Mouse (Mus musculus) hindbrain, embryonic 12.5 days (tissue): ENCODE results near the gene Speer4e. TPM values are rescaled to one million over a fixed set of nuclear protein-coding genes. Genes with fewer than 3 reads are reported as not detected.
A peak's percentile ranks its signal among the peaks of the same experiment; 100 is the strongest.
"Not testable (repeated sequence)": the region's sequence is repeated elsewhere in the genome, so short reads cannot be mapped to it uniquely, and the experiment has no call there.

Experiments
- ATAC-seq: fragments of 200-750 bp; cut with Nextera tagmentation; 2 replicates; pipeline ENCODE4 v1.8.0; 2017; ENCODE audit warnings: moderate TSS enrichment; ENCODE audit not compliant: low FRiP score
- H3K27ac ChIP-seq: fragments of 300-500 bp; sonication (generic); 2 replicates; pipeline ENCODE4 v1.5.1; 2016; ENCODE audit warnings: mild to moderate bottlenecking
- H3K27me3 ChIP-seq: fragments of 300-500 bp; sonication (generic); 2 replicates; pipeline ENCODE4 v1.6.1; 2016; ENCODE audit warnings: mild to moderate bottlenecking
- H3K36me3 ChIP-seq: fragments of 300-500 bp; sonication (generic); 2 replicates; pipeline ENCODE4 v1.6.1; 2016; ENCODE audit warnings: mild to moderate bottlenecking
- H3K4me1 ChIP-seq: fragments of 300-500 bp; sonication (generic); 2 replicates; pipeline ENCODE4 v1.6.1; 2016
- H3K4me2 ChIP-seq: fragments of 300-500 bp; sonication (generic); replicated peaks from 2 replicates; pipeline ENCODE4 v1.6.1; 2016; ENCODE audit warnings: mild to moderate bottlenecking
- H3K4me3 ChIP-seq: fragments of 300-500 bp; sonication (generic); 2 replicates; pipeline ENCODE4 v1.5.1; 2016; ENCODE audit warnings: mild to moderate bottlenecking
- H3K9ac ChIP-seq: fragments of 300-500 bp; sonication (generic); 2 replicates; pipeline ENCODE4 v1.6.1; 2016; ENCODE audit warnings: mild to moderate bottlenecking, moderate library complexity
- H3K9me3 ChIP-seq: fragments of 300-500 bp; sonication (generic); replicated peaks from 2 replicates; pipeline ENCODE4 v1.6.1; 2016; ENCODE audit warnings: mild to moderate bottlenecking
- WGBS: fragments of 180-500 bp; shearing (Covaris S2); methylation state at CpG from one replicate; pipeline ENCODE4 v1.1.7; 2016; 5-methylcytosine and 5-hydroxymethylcytosine counted together
- polyA plus RNA-seq: library from polyadenylated mRNA; unstranded; fragments of >200 nt; fragmentation: Nextera tagmentation; extraction: Ambion mirVana; gene quantifications from 2 replicates; pipeline ENCODE4 v1.2.1, GENCODE M21; 2016

Speer4e gene
- polyA plus RNA-seq = not detected in 2 replicates

DNA sequence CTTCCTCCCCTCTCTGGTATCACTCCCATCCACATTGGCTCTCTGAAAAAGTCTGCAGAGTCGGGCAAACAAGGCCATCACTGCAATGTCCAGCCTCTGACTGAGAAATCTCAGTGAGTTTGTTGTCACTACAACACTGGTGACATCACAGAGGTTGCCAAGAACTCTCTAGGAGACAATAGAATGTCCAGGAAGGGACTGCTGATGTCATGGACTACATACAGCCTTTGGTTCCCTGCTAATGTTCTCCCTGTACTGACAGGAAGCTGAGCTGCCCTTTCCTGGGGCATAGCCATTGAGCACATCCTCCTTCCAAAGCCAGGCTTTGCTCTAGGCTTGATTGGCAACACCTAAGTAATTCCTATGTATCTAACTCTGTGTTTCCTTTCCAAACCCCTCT lies at the start of gene Speer4e:
Gene Speer4e (minus strand): TSS at position 101 of the 400 bp plus-strand sequence.
- H3K4me2 ChIP-seq, H3K4me3 ChIP-seq, H3K9ac ChIP-seq, ATAC-seq, H3K36me3 ChIP-seq, H3K4me1 ChIP-seq, H3K27ac ChIP-seq, H3K27me3 ChIP-seq: not testable (repeated sequence)
- 38% methylated on average over 1 of the region's 1 CpGs for WGBS
- peaks cover 11% of the 10 kb centered on the region for H3K9me3 ChIP-seq

- peaks cover 24% of the 10 kb centered on the region for H3K9me3 ChIP-seq
- not testable (repeated sequence) for H3K36me3 ChIP-seq, H3K4me3 ChIP-seq, H3K4me1 ChIP-seq, H3K4me2 ChIP-seq, H3K9ac ChIP-seq, H3K27me3 ChIP-seq, H3K27ac ChIP-seq
- WGBS = 46% methylated on average over 6 of the region's 6 CpGs
- ATAC-seq = peak; percentile 81
These were observed 48.6 kb upstream of the Speer4e start for GRCm38 (mm10) chr5:14986649-14987387.

GRCm38 (mm10) chr5:14978835-14979234 lies 40.6 kb upstream of the Speer4e start, which contains the start of gene Gm10354:
Gene Gm10354 (minus strand): TSS chr5:14978935.
- not testable (repeated sequence) for H3K4me1 ChIP-seq, H3K27me3 ChIP-seq, ATAC-seq, H3K36me3 ChIP-seq, H3K4me3 ChIP-seq, H3K9ac ChIP-seq, H3K4me2 ChIP-seq, H3K27ac ChIP-seq
- H3K9me3 ChIP-seq = peaks cover 32% of the 10 kb centered on the region
- WGBS = 33% methylated on average over 1 of the region's 1 CpGs

DNA sequence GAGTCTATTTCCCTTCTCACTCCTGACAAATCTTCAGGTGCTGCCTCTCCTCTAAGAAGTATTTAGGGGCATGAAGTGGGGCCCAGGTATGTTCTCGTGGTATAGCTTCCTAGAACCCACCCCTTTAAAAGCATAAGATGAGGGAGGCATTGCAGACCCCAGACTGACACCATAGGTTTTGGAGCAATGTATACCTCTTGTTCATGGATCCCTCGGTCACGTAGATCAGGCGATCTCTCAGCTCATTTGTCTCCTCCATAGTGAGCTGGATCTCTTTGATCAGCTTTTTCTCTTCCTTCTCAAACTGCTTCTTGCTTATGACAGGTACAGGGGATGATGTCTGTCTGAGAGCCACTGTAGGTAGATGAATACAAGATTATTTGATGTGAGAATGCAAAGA lies 39.1 kb upstream of the Speer4e start:
- WGBS = 74% methylated on average over 4 of the region's 4 CpGs
- H3K9me3 ChIP-seq = peaks cover 34% of the 10 kb centered on the region
- not testable (repeated sequence) for H3K4me3 ChIP-seq, H3K36me3 ChIP-seq, H3K27me3 ChIP-seq, H3K4me2 ChIP-seq, H3K27ac ChIP-seq, H3K9ac ChIP-seq, H3K4me1 ChIP-seq, ATAC-seq

DNA sequence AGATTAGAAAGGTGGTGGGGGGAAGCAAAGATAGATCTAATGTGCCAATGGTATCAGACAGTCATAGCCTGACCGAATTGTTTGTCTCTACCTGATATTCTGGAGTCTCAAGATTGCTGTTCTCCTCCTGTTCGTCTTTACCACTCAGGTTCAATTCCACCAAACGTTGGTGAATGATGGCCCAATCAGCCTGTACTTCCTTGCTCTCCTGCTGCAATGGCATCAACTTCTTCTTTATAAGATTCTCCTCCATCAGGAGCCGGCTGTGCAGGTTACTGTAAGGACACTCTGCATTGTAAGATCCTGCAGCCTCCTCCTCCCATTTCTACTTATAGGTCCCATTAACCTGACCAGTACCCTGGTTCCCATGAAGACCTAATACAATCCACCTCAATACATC lies 37.1 kb upstream of the Speer4e start:
- H3K4me3 ChIP-seq, H3K9ac ChIP-seq, H3K4me2 ChIP-seq, H3K27me3 ChIP-seq, H3K36me3 ChIP-seq, H3K27ac ChIP-seq, ATAC-seq, H3K4me1 ChIP-seq: not testable (repeated sequence)
- 81% methylated on average over 4 of the region's 4 CpGs for WGBS
- peaks cover 37% of the 10 kb centered on the region for H3K9me3 ChIP-seq

- not testable (repeated sequence) for H3K36me3 ChIP-seq, H3K9ac ChIP-seq, H3K4me3 ChIP-seq, H3K4me1 ChIP-seq, H3K27me3 ChIP-seq, ATAC-seq, H3K4me2 ChIP-seq, H3K27ac ChIP-seq
- WGBS = 78% methylated on average over 3 of the region's 3 CpGs
- H3K9me3 ChIP-seq = peaks cover 25% of the 10 kb centered on the region
These were observed 34.6 kb upstream of the Speer4e start for GRCm38 (mm10) chr5:14972841-14973240.

DNA sequence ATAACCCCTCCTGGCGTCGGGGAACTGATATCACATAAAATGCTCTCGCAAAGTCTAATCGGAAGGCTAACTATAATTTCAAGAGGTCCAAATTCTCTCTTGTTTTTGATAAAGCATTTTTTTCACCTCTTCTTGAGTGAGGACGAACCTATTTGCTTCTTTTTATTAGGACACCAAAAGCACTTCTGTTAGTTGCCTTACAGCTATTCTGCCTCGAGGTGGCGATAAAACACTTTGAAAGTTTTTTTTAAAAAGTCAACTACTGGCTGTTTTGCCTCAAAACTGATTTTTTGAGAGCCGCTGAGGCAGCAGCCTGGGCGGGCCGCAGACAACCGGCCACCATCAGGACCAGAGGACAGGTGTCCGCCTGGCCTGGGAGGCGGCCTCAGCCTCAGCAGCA lies 25.6 kb upstream of the Speer4e start:
- peaks cover 20% of the 10 kb centered on the region for H3K9me3 ChIP-seq
- not testable (repeated sequence) for H3K4me2 ChIP-seq, H3K36me3 ChIP-seq, H3K27ac ChIP-seq, H3K27me3 ChIP-seq, H3K4me1 ChIP-seq, H3K9ac ChIP-seq, ATAC-seq, H3K4me3 ChIP-seq
- 81% methylated on average over 13 of the region's 13 CpGs for WGBS

- not testable (repeated sequence) for H3K4me3 ChIP-seq, H3K27me3 ChIP-seq, H3K4me1 ChIP-seq, H3K4me2 ChIP-seq, H3K36me3 ChIP-seq, H3K9ac ChIP-seq, H3K27ac ChIP-seq
- ATAC-seq = peak; percentile 81; the same call in 1 of the 2 replicates
- H3K9me3 ChIP-seq = peaks cover 24% of the 10 kb centered on the region
- 79% methylated on average over 4 of the region's 4 CpGs for WGBS
These were observed 23.3 kb upstream of the Speer4e start for GRCm38 (mm10) chr5:14961502-14961901.

GRCm38 (mm10) chr5:14955928-14956706 lies 17.9 kb upstream of the Speer4e start:
- H3K4me2 ChIP-seq, H3K4me3 ChIP-seq, ATAC-seq, H3K27me3 ChIP-seq, H3K4me1 ChIP-seq, H3K9ac ChIP-seq, H3K36me3 ChIP-seq, H3K27ac ChIP-seq: not testable (repeated sequence)
- H3K9me3 ChIP-seq = peaks cover 29% of the 10 kb centered on the region
- WGBS = 91% methylated on average over 1 of the region's 1 CpGs

DNA sequence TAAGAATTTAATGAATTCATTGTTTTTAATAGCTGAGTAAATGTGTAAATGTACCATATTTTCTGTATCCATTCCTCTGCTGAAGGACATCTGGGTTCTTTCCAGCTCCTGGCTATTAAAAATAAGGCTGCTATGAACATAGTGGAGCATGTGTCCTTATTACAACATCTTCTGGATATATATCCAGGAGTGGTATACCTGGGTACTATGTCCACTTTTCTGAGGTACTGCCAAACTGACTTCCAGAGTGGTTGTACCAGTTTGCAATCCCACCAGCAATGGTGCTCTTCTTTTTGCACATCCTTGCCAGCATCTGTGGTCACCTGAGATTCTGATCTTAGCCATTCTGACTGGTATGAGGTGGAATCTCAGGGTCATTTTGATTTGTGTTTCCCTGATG lies 15.4 kb upstream of the Speer4e start:
- H3K4me1 ChIP-seq, H3K9ac ChIP-seq, H3K4me3 ChIP-seq, H3K27me3 ChIP-seq, H3K27ac ChIP-seq, ATAC-seq, H3K36me3 ChIP-seq, H3K4me2 ChIP-seq: not testable (repeated sequence)
- H3K9me3 ChIP-seq = peaks cover 29% of the 10 kb centered on the region

GRCm38 (mm10) chr5:14952749-14953148 lies 14.5 kb upstream of the Speer4e start:
- not testable (repeated sequence) for H3K4me2 ChIP-seq, H3K9ac ChIP-seq, ATAC-seq, H3K4me3 ChIP-seq, H3K27me3 ChIP-seq, H3K4me1 ChIP-seq, H3K36me3 ChIP-seq, H3K27ac ChIP-seq
- 74% methylated on average over 3 of the region's 3 CpGs for WGBS
- H3K9me3 ChIP-seq = peaks cover 32% of the 10 kb centered on the region

DNA sequence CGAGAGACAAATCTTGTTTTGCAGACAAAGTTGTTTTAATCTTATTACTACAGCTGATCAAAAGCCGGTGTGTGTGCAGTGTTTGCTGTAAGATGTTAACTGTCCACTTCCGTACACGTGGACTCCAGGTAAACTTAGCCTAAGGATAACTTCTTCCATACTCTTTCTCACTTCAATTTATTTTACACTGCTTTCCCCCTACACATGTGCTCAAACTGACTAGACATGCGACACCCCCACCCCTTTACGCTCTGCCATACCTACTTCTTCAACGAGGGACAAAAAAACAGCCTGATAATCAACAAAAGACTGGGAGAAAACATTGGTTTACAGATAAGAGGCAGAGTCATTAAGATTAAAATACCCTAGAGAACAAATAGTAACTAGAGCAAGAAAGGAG lies 13.6 kb upstream of the Speer4e start:
- not testable (repeated sequence) for H3K4me2 ChIP-seq, H3K36me3 ChIP-seq, H3K4me1 ChIP-seq, H3K4me3 ChIP-seq, H3K9ac ChIP-seq, H3K27me3 ChIP-seq, H3K27ac ChIP-seq
- peaks cover 33% of the 10 kb centered on the region for H3K9me3 ChIP-seq
- 71% methylated on average over 7 of the region's 7 CpGs for WGBS
- peak; percentile 43; the same call in 1 of the 2 replicates for ATAC-seq
